Mouse (Mus musculus) heart, embryonic 16.5 days (tissue): ENCODE data around the gene Fam173b. TPM values are rescaled to one million over a fixed set of nuclear protein-coding genes. Genes with fewer than 3 reads are reported as not detected.
"Not testable (repeated sequence)": the region's sequence is repeated elsewhere in the genome, so short reads cannot be mapped to it uniquely, and the experiment has no call there.

ENCODE experiments used
- ATAC-seq: fragments of 200-750 bp; cut with Nextera tagmentation; replicated peaks from 2 replicates; pipeline ENCODE4 v1.8.0; 2017; ENCODE audit warnings: moderate number of reproducible peaks; ENCODE audit not compliant: insufficient read depth, low FRiP score; ENCODE audit errors: extremely low read depth
- H3K27ac ChIP-seq: fragments of 300-500 bp; sonication (generic); 2 replicates; pipeline ENCODE4 v1.5.1; 2014; ENCODE audit warnings: mild to moderate bottlenecking, low read length, control low read depth, moderate library complexity
- H3K27me3 ChIP-seq: fragments of 300-500 bp; sonication (generic); 2 replicates; pipeline ENCODE4 v1.6.1; 2014; ENCODE audit warnings: low read length, mixed read lengths; ENCODE audit not compliant: control insufficient read depth, insufficient read depth
- H3K36me3 ChIP-seq: fragments of 300-500 bp; sonication (generic); 2 replicates; pipeline ENCODE4 v1.6.1; 2014; ENCODE audit not compliant: control insufficient read depth, insufficient read depth
- H3K4me1 ChIP-seq: fragments of 300-500 bp; sonication (generic); 2 replicates; pipeline ENCODE4 v1.6.1; 2014; ENCODE audit warnings: low read length, mixed read lengths; ENCODE audit not compliant: control insufficient read depth, insufficient read depth
- H3K4me2 ChIP-seq: fragments of 300-500 bp; sonication (generic); 2 replicates; pipeline ENCODE4 v1.6.1; 2014; ENCODE audit warnings: low read depth, mild to moderate bottlenecking, control low read depth, low read length
- H3K4me3 ChIP-seq: fragments of 300-500 bp; sonication (generic); 2 replicates; pipeline ENCODE4 v1.5.1; 2014; ENCODE audit warnings: mild to moderate bottlenecking, control low read depth, low read length
- H3K9ac ChIP-seq: fragments of 300-500 bp; sonication (generic); 2 replicates; pipeline ENCODE4 v1.6.1; 2014; ENCODE audit warnings: low read length, control low read depth
- H3K9me3 ChIP-seq: fragments of 300-500 bp; sonication (generic); replicated peaks from 2 replicates; pipeline ENCODE4 v1.6.1; 2016; ENCODE audit warnings: low read length; ENCODE audit not compliant: control insufficient read depth
- WGBS: fragments of 180-500 bp; shearing (Covaris S2); extraction: QIAGEN DNeasy Blood & Tissue Kit; methylation state at CpG from one replicate; pipeline ENCODE4 v1.1.7; 2014; 5-methylcytosine and 5-hydroxymethylcytosine counted together
- polyA plus RNA-seq: library from polyadenylated mRNA; unstranded; fragments of >200 nt; fragmentation: Nextera tagmentation; extraction: Ambion mirVana; gene quantifications from 2 replicates; pipeline ENCODE4 v1.2.1, GENCODE M21; 2015

The Fam173b gene
- polyA plus RNA-seq, 1 experiment from 2014 or later = 14.8 TPM

DNA sequence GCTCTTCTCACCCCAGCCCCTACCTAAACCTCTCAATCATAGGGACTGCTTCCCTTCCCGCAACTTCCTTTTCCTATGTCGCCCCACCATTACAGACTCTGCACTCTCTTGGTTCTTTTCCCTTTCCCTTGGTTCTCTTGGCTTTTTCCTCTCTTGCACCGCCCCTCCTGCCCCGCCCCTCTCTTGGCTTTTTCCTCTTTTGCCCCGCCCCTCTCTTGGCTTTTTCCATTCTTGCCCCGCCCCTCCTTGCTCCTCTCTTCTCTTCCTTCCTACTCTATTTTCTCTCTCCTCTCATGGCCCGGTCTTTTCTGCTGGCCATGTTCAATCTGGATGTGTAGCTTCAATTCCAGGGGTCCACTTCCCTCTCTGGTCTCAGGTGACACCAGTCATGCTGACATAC is 34.2 kb upstream of the Fam173b start:
- H3K9me3 ChIP-seq = no peaks in the 10 kb centered on the region
- no peak overlapping the region for H3K27ac ChIP-seq
- H3K4me3 ChIP-seq = no peak overlapping the region
- no peaks in the 10 kb centered on the region for H3K36me3 ChIP-seq
- H3K4me2 ChIP-seq = no peak overlapping the region
- H3K4me1 ChIP-seq = peaks cover 26% of the 10 kb centered on the region
- no peak for ATAC-seq
- H3K9ac ChIP-seq = no peak overlapping the region
- no peaks in the 10 kb centered on the region for H3K27me3 ChIP-seq
- WGBS = 76% methylated on average over 7 of the region's 7 CpGs

DNA sequence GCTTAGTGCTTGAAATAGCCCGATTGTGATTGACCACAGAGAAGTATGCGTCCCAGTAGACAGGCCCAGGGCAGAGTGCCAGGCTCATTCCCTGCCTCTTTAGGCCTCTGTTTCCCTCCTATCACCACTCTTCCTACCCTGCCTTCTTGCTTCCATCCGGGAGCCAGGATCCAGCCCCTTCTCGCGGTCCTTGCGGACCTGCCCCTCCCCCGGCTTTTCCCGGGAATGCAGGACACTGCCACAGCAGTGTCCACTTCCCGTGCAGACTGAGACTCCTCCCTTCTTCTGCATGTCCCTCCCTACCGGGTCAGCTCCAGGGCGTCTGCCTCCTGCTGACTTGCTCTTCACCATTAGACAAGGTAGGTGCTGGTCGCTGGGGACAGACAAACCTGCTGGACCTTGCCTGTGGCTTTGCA is 33.1 kb upstream of the Fam173b start:
- no peaks in the 10 kb centered on the region for H3K9me3 ChIP-seq
- peak; percentile 85 for ATAC-seq
- WGBS = 6% methylated on average over 12 of the region's 12 CpGs
- H3K4me3 ChIP-seq = peak overlapping the region; percentile 15
- no peaks in the 10 kb centered on the region for H3K27me3 ChIP-seq
- H3K36me3 ChIP-seq = no peaks in the 10 kb centered on the region
- peak overlapping the region; percentile 47 for H3K4me2 ChIP-seq
- peaks cover 21% of the 10 kb centered on the region for H3K4me1 ChIP-seq
- peak overlapping the region; percentile 12; the same call in 1 of the 2 replicates for H3K9ac ChIP-seq
- H3K27ac ChIP-seq = peak overlapping the region; percentile 72

DNA sequence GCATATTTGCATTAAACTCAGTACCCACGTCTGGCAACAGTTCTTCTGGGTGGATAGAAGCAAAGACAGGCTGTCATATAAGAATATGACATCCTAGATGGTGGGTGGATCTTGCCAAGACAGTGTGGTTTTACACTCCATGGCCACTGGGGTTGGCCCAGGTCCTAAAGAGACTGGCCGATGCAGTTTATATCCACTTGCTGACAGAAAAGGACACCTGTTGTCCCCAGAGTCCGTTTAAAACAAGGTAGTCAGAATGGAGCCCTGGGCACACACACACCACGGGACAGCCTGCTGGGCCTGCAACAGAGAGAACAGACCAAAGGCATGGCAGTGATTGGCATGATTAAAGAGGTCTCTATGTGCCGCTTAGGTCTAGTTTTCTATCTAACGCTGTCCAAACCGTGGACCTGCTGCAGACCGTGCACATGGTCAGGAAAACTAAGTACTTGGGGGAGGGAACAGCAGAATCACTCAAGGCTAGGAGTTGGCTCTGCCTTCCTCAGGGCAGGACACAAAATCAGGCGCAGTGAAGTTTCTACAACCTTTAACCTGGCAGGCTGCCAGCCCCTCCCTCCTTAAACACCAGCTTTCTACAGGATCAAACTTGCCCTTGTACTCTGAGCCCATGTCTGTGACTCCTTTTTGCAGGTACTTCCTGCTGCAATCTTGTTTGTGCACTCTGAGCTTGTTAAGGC is 32.2 kb upstream of the Fam173b start:
- H3K4me2 ChIP-seq = peak overlapping the region; percentile 47; the same call in 1 of the 2 replicates
- H3K9me3 ChIP-seq = no peaks in the 10 kb centered on the region
- H3K27ac ChIP-seq = no peak overlapping the region
- H3K9ac ChIP-seq = no peak overlapping the region
- 45% methylated on average over 9 of the region's 9 CpGs for WGBS
- H3K4me1 ChIP-seq = peaks cover 16% of the 10 kb centered on the region
- no peak; the same call in 1 of the 2 replicates for ATAC-seq
- no peaks in the 10 kb centered on the region for H3K27me3 ChIP-seq
- H3K4me3 ChIP-seq = no peak overlapping the region
- H3K36me3 ChIP-seq = no peaks in the 10 kb centered on the region

DNA sequence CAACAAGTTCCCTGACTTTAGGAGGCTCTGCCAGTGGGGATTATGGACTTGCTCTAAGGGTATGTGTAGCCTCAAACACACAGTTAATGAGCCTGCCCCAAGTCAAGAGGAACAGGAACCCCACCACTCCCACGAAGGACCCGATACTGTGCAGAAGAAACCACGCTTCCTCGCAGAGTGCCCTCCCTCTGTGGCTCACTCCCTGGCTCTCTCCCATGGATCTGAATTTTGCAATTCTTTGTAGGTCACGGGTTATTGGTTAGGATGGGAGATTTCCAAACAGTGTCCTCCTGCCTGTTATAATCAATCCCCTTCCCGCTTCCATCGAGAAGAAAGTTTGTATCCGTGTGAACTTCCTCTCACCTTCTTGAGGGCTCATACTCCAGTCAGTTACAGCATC is 30.7 kb upstream of the Fam173b start:
- Histone ChIP-seq H3K4me1 (peaks cover 16% of the 10 kb centered on the region), H3K4me3 (no peak overlapping the region), H3K36me3 (no peaks in the 10 kb centered on the region), H3K9me3 (no peaks in the 10 kb centered on the region), H3K27ac (no peak overlapping the region), H3K27me3 (no peaks in the 10 kb centered on the region), H3K9ac (no peak overlapping the region), H3K4me2 (no peak overlapping the region)
- no peak for ATAC-seq
- 86% methylated on average over 8 of the region's 8 CpGs for WGBS

- H3K27ac ChIP-seq = peak overlapping the region; percentile 30; the same call in 1 of the 2 replicates
- no peak; the same call in 1 of the 2 replicates for ATAC-seq
- 71% methylated on average over 16 of the region's 16 CpGs for WGBS
Observed at GRCm38 (mm10) chr15:31571906-31572722, 29.5 kb upstream of the Fam173b start.

DNA sequence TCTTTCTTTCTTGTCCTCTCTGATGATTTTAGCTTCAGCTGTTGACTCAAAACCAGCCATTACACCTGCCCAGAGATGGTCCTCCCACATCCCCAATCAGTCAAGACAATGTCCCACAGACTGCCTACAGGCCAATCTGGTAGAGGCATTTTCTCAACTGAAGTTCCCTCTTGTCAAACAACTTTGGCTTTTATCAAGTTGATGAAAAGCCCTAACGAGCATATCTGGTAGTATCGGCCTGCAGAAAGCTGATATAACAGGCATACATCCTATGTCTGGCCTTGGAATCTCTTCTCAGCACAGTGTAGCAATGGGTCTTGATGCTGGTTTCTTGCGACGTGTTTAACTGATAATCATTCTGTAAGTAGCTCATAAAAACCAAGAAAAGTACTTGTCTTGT is 28.4 kb upstream of the Fam173b start:
- WGBS = 52% methylated on average over 4 of the region's 4 CpGs
- ATAC-seq = no peak
- no peaks in the 10 kb centered on the region for H3K9me3 ChIP-seq
- H3K4me2 ChIP-seq = no peak overlapping the region
- no peak overlapping the region for H3K9ac ChIP-seq
- no peaks in the 10 kb centered on the region for H3K36me3 ChIP-seq
- H3K4me1 ChIP-seq = peaks cover 12% of the 10 kb centered on the region
- no peaks in the 10 kb centered on the region for H3K27me3 ChIP-seq
- H3K27ac ChIP-seq = no peak overlapping the region
- H3K4me3 ChIP-seq = no peak overlapping the region

More at GRCm38 (mm10) chr15:31571906-31572722, 29.5 kb upstream of the Fam173b start:
- Histone ChIP-seq H3K4me3 (no peak overlapping the region), H3K27me3 (no peaks in the 10 kb centered on the region), H3K9me3 (no peaks in the 10 kb centered on the region), H3K36me3 (no peaks in the 10 kb centered on the region), H3K4me2 (no peak overlapping the region), H3K4me1 (peaks cover 16% of the 10 kb centered on the region), H3K9ac (no peak overlapping the region)

DNA sequence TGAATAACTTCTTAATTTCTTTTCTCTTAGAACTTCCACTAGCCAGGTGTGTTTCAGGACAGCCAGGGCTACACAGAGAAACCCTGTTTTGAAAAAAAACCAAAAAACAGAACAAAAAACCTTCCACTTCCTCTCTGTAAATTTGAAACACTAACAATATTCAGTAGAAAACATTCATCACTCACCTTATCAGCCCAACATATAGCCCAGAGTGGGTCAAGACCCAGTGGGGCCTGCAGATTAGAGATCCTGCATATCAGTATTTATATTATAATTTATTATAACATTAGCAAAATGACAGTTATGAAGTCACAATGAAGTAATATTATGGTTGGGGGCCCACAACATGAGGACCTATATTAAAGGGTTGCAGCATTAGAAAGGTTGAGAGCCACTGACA is 28.0 kb upstream of the Fam173b start:
- Histone ChIP-seq H3K4me3 (no peak overlapping the region), H3K36me3 (no peaks in the 10 kb centered on the region), H3K9ac (no peak overlapping the region), H3K27ac (no peak overlapping the region), H3K9me3 (no peaks in the 10 kb centered on the region), H3K4me1 (peaks cover 9% of the 10 kb centered on the region), H3K27me3 (no peaks in the 10 kb centered on the region), H3K4me2 (no peak overlapping the region)
- no peak for ATAC-seq

- Histone ChIP-seq H3K36me3 (no peaks in the 10 kb centered on the region), H3K4me3 (no peak overlapping the region), H3K4me2 (no peak overlapping the region), H3K9ac (no peak overlapping the region), H3K27ac (no peak overlapping the region), H3K27me3 (no peaks in the 10 kb centered on the region), H3K9me3 (no peaks in the 10 kb centered on the region), H3K4me1 (no peaks in the 10 kb centered on the region)
- WGBS = 78% methylated on average over 5 of the region's 5 CpGs
- no peak for ATAC-seq
Observed at GRCm38 (mm10) chr15:31576076-31576475, 25.6 kb upstream of the Fam173b start.

GRCm38 (mm10) chr15:31581086-31581485 is 20.6 kb upstream of the Fam173b start:
- not testable (repeated sequence) for H3K27me3 ChIP-seq, H3K4me1 ChIP-seq, H3K9ac ChIP-seq, H3K4me3 ChIP-seq, ATAC-seq, H3K27ac ChIP-seq, H3K36me3 ChIP-seq, H3K9me3 ChIP-seq, H3K4me2 ChIP-seq
- 88% methylated on average over 2 of the region's 2 CpGs for WGBS
